Mouse (Mus musculus) embryonic facial prominence, embryonic 14.5 days (tissue): Measurements from ENCODE around the gene Myl6. TPM values are rescaled to one million over a fixed set of nuclear protein-coding genes. Genes with fewer than 3 reads are reported as not detected.
A peak's percentile ranks its signal among the peaks of the same experiment; 100 is the strongest.

Experiments
- ATAC-seq: fragments of 200-750 bp; cut with Nextera tagmentation; 2 replicates; pipeline ENCODE4 v1.8.0; 2017; ENCODE audit warnings: low read depth, moderate number of reproducible peaks, moderate TSS enrichment
- DNase-seq: peaks from one replicate; pipeline ENCODE4 v3.0.0-alpha.2; 2015; ENCODE audit warnings: low spot score
- H3K27ac ChIP-seq: fragments of 300-500 bp; sonication (generic); replicated peaks from 2 replicates; pipeline ENCODE4 v1.5.1; 2014; ENCODE audit warnings: low read depth, mild to moderate bottlenecking, low read length, moderate library complexity
- H3K27me3 ChIP-seq: fragments of 300-500 bp; sonication (generic); replicated peaks from 2 replicates; pipeline ENCODE4 v1.6.1; 2014; ENCODE audit warnings: low read length; ENCODE audit not compliant: control insufficient read depth, insufficient read depth
- H3K36me3 ChIP-seq: fragments of 300-500 bp; sonication (generic); 2 replicates; pipeline ENCODE4 v1.6.1; 2014; ENCODE audit warnings: low read length, mixed read lengths; ENCODE audit not compliant: control insufficient read depth, insufficient read depth
- H3K4me1 ChIP-seq: fragments of 300-500 bp; sonication (generic); 2 replicates; pipeline ENCODE4 v1.6.1; 2014; ENCODE audit warnings: antibody characterized with exemption, low read length; ENCODE audit not compliant: control insufficient read depth, insufficient read depth
- H3K4me2 ChIP-seq: fragments of 300-500 bp; sonication (generic); 2 replicates; pipeline ENCODE4 v1.6.1; 2014; ENCODE audit warnings: low read depth, mild to moderate bottlenecking, low read length, moderate library complexity, mixed read lengths
- H3K4me3 ChIP-seq: fragments of 300-500 bp; sonication (generic); 2 replicates; pipeline ENCODE4 v1.5.1; 2014; ENCODE audit warnings: low read depth, mild to moderate bottlenecking, low read length
- H3K9ac ChIP-seq: fragments of 300-500 bp; sonication (generic); 2 replicates; pipeline ENCODE4 v1.6.1; 2014; ENCODE audit warnings: low read depth, mild to moderate bottlenecking, low read length, moderate library complexity, mixed read lengths
- H3K9me3 ChIP-seq: fragments of 300-500 bp; sonication (generic); 2 replicates; pipeline ENCODE4 v1.6.1; 2016; ENCODE audit warnings: low read length; ENCODE audit not compliant: control insufficient read depth
- WGBS: fragments of 180-500 bp; shearing (Covaris S2); extraction: QIAGEN DNeasy Blood & Tissue Kit; methylation state at CpG from one replicate; pipeline ENCODE4 v1.1.7; 2014; 5-methylcytosine and 5-hydroxymethylcytosine counted together
- polyA plus RNA-seq: library from polyadenylated mRNA; unstranded; fragments of >200 nt; fragmentation: Nextera tagmentation; extraction: Ambion mirVana; gene quantifications from 2 replicates; pipeline ENCODE4 v1.2.1, GENCODE M21; 2014

Myl6 gene
- polyA plus RNA-seq, 1 experiment from 2014 or later, result 1,174 TPM

DNA sequence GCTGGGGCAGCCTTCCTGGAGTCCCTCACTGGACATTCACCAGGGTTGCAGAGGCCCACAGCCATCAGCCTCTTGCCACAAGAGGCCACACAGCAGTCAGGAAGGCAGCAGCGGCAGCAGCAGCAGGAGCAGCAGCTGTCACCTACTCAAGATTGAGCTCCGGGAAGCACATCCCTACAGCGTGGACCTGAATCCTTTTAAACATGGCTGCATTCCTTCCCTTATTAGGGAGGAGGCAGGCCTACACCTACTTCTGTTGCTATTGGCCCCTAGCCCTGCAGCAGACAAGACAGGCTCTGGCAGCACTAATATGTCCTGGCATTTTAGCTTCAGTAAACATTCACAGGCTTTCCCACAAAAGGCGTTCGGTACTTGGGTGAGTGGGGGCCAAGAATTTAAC lies 3.7 kb downstream of the Myl6 start:
- no peak overlapping the region for H3K9ac ChIP-seq
- no peak overlapping the region for H3K4me3 ChIP-seq
- H3K27ac ChIP-seq, result 0 out of 2 replicates have a peak overlapping the region, but pooled peaks have one; percentile 19
- no peak overlapping the region for H3K4me2 ChIP-seq
- WGBS, result 60% methylated on average over 5 of the region's 5 CpGs
- DNase-seq, result peak; percentile 60
- H3K9me3 ChIP-seq, result no peaks in the 10 kb centered on the region
- H3K4me1 ChIP-seq, result peaks cover 21% of the 10 kb centered on the region
- no peaks in the 10 kb centered on the region for H3K27me3 ChIP-seq
- ATAC-seq, result no peak
- H3K36me3 ChIP-seq, result peaks cover 65% of the 10 kb centered on the region

DNA sequence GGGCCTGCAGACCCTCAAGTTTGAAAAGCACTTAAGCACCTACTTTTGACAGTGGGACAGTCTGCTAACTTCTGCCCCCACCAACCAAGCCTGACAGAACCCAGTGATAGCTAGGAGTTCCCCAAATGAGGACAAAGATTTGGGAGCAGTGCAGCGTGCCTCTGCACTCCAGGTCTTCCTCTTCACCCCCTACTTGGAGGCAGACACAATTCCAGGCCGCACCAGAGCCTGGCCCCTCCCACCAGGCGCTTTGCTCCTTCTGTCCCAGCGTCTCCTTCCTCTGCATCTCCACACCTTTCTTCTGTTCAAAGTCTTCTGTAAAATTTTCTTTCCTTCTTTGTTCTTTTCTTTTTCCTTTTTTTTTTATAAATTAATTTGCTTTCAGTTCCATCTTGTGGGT lies 4.2 kb downstream of the Myl6 start:
- WGBS, result 53% methylated on average over 4 of the region's 4 CpGs
- no peak for ATAC-seq
- Histone ChIP-seq H3K4me2 (no peak overlapping the region), H3K9me3 (no peaks in the 10 kb centered on the region), H3K4me3 (no peak overlapping the region), H3K27ac (0 out of 2 replicates have a peak overlapping the region, but pooled peaks have one; percentile 19), H3K36me3 (peaks cover 69% of the 10 kb centered on the region), H3K27me3 (no peaks in the 10 kb centered on the region), H3K4me1 (peaks cover 16% of the 10 kb centered on the region), H3K9ac (no peak overlapping the region)
- no peak for DNase-seq

DNA sequence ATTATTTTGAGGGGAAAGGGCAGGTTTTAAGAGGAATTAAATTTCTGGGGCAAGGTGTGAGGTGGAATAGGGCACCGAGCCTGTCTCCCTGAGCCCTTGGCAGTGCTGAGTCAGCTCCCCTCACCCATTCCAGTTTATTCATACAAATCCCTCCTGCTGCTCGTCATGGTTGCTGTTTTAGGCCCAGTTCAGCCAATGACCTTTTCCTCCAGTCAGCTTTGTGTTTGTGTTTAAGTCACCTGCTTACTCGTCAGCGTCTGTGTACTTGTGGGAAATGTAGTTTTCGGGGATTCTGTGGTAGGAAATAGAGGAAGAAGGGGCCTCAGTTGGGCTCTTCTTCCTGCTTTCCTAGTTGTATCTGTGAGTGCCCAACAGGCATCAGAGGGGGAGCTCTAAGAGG lies 4.6 kb downstream of the Myl6 start:
- DNase-seq (no peak), ATAC-seq (no peak)
- Histone ChIP-seq H3K9ac (no peak overlapping the region), H3K27me3 (no peaks in the 10 kb centered on the region), H3K4me1 (peaks cover 12% of the 10 kb centered on the region), H3K36me3 (peaks cover 74% of the 10 kb centered on the region), H3K4me2 (no peak overlapping the region), H3K9me3 (no peaks in the 10 kb centered on the region), H3K27ac (no peak overlapping the region), H3K4me3 (no peak overlapping the region)
- WGBS, result 61% methylated on average over 5 of the region's 5 CpGs

DNA sequence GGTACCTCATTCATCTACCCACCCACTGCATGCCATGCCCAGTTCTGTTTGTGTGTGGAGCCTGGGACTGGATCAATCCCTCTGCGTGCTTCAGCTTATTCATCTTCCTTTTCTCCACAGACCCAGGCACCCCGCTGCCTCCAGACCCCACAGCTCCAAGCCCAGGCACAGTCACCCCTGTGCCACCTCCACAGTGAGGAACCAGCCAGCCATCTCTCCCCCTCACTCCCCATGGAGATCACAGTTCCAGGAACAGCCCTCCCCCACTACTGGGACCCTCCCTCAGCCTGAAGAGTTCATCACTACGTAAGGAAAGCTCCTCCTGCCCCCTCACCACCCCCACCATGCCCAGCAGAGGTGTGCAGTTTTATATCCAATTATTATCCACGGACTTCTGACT lies 5.2 kb downstream of the Myl6 start:
- no peaks in the 10 kb centered on the region for H3K9me3 ChIP-seq
- H3K4me2 ChIP-seq, result no peak overlapping the region
- 79% methylated on average over 4 of the region's 4 CpGs for WGBS
- no peaks in the 10 kb centered on the region for H3K27me3 ChIP-seq
- H3K4me3 ChIP-seq, result no peak overlapping the region
- DNase-seq (no peak), ATAC-seq (no peak)
- peaks cover 80% of the 10 kb centered on the region for H3K36me3 ChIP-seq
- no peak overlapping the region for H3K27ac ChIP-seq
- H3K9ac ChIP-seq, result no peak overlapping the region
- peaks cover 12% of the 10 kb centered on the region for H3K4me1 ChIP-seq

GRCm38 (mm10) chr10:128487861-128488712 lies 5.9 kb downstream of the Myl6 start:
- peaks cover 86% of the 10 kb centered on the region for H3K36me3 ChIP-seq
- no peak for ATAC-seq

DNA sequence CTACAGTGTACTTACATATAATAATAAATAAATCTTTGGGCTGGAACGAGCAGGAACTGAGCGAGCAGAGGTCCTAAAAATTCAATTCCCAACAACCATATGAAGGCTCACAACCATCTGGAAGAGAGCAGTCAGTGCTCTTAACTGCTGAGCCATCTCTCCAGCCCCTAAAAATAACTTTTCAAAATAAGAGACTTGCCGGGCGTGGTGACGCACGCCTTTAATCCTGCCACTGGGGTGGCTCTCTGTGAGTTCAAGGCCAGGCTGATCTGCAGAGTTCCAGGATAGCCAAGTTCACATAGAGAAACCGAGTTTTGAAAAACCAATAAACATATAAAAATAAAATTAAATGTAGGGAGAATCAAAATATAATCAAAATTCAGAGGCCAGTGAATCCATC lies 7.6 kb downstream of the Myl6 start:
- Histone ChIP-seq H3K9me3 (no peaks in the 10 kb centered on the region), H3K9ac (no peak overlapping the region), H3K4me3 (no peak overlapping the region), H3K27me3 (no peaks in the 10 kb centered on the region), H3K4me1 (peaks cover 4% of the 10 kb centered on the region; the same call in 1 of the 2 replicates), H3K4me2 (no peak overlapping the region), H3K36me3 (peaks cover 98% of the 10 kb centered on the region), H3K27ac (no peak overlapping the region)
- WGBS, result 83% methylated on average over 7 of the region's 7 CpGs
- DNase-seq (no peak), ATAC-seq (no peak)

More at GRCm38 (mm10) chr10:128487861-128488712, 5.9 kb downstream of the Myl6 start:
- H3K4me2 ChIP-seq, result no peak overlapping the region
- no peak overlapping the region for H3K27ac ChIP-seq
- WGBS, result 95% methylated on average over 22 of the region's 22 CpGs
- no peaks in the 10 kb centered on the region for H3K27me3 ChIP-seq
- H3K4me3 ChIP-seq, result no peak overlapping the region
- no peaks in the 10 kb centered on the region for H3K9me3 ChIP-seq
- H3K9ac ChIP-seq, result no peak overlapping the region
- DNase-seq, result no peak
- peaks cover 12% of the 10 kb centered on the region for H3K4me1 ChIP-seq

- H3K27me3 ChIP-seq, result no peaks in the 10 kb centered on the region
- no peak overlapping the region for H3K4me2 ChIP-seq
- H3K36me3 ChIP-seq, result peaks cover 96% of the 10 kb centered on the region
- ATAC-seq (no peak), DNase-seq (no peak)
- H3K4me3 ChIP-seq, result no peak overlapping the region
- H3K9ac ChIP-seq, result no peak overlapping the region
- H3K9me3 ChIP-seq, result no peaks in the 10 kb centered on the region
- WGBS, result 90% methylated on average over 10 of the region's 12 CpGs
- no peaks in the 10 kb centered on the region for H3K4me1 ChIP-seq
- H3K27ac ChIP-seq, result no peak overlapping the region
Measured at GRCm38 (mm10) chr10:128474366-128474765, 19.6 kb downstream of the Myl6 start.

- 3% methylated on average over 5 of the region's 5 CpGs for WGBS
- Histone ChIP-seq H3K9me3 (no peaks in the 10 kb centered on the region), H3K4me2 (peak overlapping the region; percentile 80), H3K9ac (peak overlapping the region; percentile 95), H3K4me3 (peak overlapping the region; percentile 92), H3K4me1 (peaks cover 9% of the 10 kb centered on the region), H3K27ac (peak overlapping the region; percentile 95), H3K27me3 (no peaks in the 10 kb centered on the region), H3K36me3 (peaks cover 42% of the 10 kb centered on the region)
- ATAC-seq (no peak), DNase-seq (no peak)
Measured at GRCm38 (mm10) chr10:128460270-128460630, 33.7 kb downstream of the Myl6 start.
